Mouse (Mus musculus) thymus, adult 2 months (tissue): ENCODE data around the gene Ikzf3.

ENCODE experiments used
- CTCF ChIP-seq: fragments of 200-500 bp; IDR thresholded peaks from 2 replicates; pipeline ENCODE4 v1.5.1; 2012; ENCODE audit warnings: mild to moderate bottlenecking, control low read depth, low read length, moderate library complexity, borderline replicate concordance; ENCODE audit not compliant: control insufficient read depth, poor library complexity, insufficient read depth; ENCODE audit errors: extremely low read depth
- POLR2A ChIP-seq: fragments of 200-500 bp; IDR thresholded peaks from 2 replicates; pipeline ENCODE4 v1.6.1; 2012; ENCODE audit warnings: mild to moderate bottlenecking, low read length, control low read depth, moderate library complexity; ENCODE audit not compliant: control insufficient read depth, poor library complexity, insufficient read depth; ENCODE audit errors: extremely low read depth

DNA sequence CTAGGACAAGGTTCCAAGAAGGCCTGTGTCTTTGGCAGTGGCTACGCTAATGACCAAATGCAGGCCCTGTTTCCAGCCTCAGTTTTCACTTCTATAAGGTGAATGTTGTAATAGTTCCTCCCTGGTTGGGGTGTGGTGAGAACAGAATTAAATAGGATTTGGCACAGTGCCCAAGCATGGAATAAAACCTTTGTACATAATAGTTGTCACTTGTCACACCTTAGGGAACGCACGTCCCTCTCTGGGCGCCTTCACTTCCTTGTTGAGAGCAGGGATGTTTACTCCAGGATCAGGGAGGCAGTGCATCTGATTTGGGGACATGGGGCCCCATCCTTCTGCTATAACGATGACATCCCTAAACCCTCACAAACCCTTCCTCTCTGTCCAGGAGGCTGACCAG lies 117.4 kb downstream of the Ikzf3 start:
- no peak for TF ChIP-seq CTCF
- TF ChIP-seq POLR2A, result no peak
